Mouse (Mus musculus): ENCODE results near the gene Rps29. TPM values are rescaled to one million over a fixed set of nuclear protein-coding genes. Genes with fewer than 3 reads are reported as not detected.

Gene Rps29
- total and polyA plus RNA-seq, 2 experiments from 2014 or later: 145 to 1,361 TPM

DNA sequence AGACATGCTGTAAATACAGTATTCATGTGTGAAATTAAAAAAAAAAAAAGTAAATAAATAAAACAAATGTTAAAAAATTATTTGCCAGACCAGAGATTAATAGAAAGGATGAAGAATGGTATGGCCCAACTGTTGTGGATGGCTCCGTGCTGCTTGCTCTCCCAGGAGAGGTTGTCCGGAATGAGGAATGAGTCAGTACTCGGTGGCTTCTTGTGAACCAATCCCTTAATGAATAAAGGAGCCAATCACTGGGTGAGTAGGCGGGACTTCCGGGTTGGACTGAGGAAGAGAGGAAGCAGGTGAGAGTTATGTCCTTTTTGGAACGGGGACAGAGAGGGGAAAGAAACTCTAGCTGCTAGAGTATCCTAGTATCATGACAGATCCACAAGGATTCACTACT is 39.1 kb downstream of the Rps29 start:
- Histone ChIP-seq H3K4me2 (ENCODE audit: low read depth, low read length, poor library complexity, severe bottlenecking) (no peak overlapping the region), H3K36me3 (ENCODE audit: insufficient read depth, low read length) (no peaks in the 10 kb centered on the region), H3K27me3 (ENCODE audit: insufficient read depth, low read length) (no peaks in the 10 kb centered on the region), H3K27ac (ENCODE audit: low read depth, low read length) (no peak overlapping the region), H3K9me3 (ENCODE audit: low read length) (no peaks in the 10 kb centered on the region), H3K9ac (replicated peaks; ENCODE audit: low read length, poor library complexity, severe bottlenecking) (no peak overlapping the region), H3K4me3 (ENCODE audit: low read depth, low read length) (no peak overlapping the region), H3K4me1 (ENCODE audit: insufficient read depth, low read length) (no peaks in the 10 kb centered on the region)
- TF ChIP-seq CTCF (IDR thresholded peaks at IDR 0.05): no peak
- ATAC-seq (ENCODE audit: low FRiP score) (no peak), DNase-seq (ENCODE audit: low spot score) (no peak)
- WGBS: 92% methylated on average over 6 of the region's 6 CpGs

Small RNAs within 50 kb of the gene (microRNA-seq; reads per million reads assigned to microRNA genes)
- gene Gm47287 (ENCODE audit: borderline number of aligned reads): not detected
- 1.3 reads per million for gene Gm47295 (ENCODE audit: borderline number of aligned reads)

Other genes with a start within 250 kb of the Rps29 start
- gene Lrr1, start 9.6 kb upstream of the Rps29 start, total RNA-seq (2014; rRNA removed): 0.24 and 1.6 TPM in 2 replicates
- gene Lrr1, start 9.6 kb upstream of the Rps29 start, polyA plus RNA-seq (2015; fragmentation: Nextera tagmentation; extraction: Ambion mirVana): 1.2 and 1.3 TPM in 2 replicates
- 117 and 148 TPM in 2 replicates for gene Rpl36al, start 24.9 kb upstream of the Rps29 start, total RNA-seq (2014; rRNA removed)
- 352 and 392 TPM in 2 replicates for gene Rpl36al, start 24.9 kb upstream of the Rps29 start, polyA plus RNA-seq (2015; fragmentation: Nextera tagmentation; extraction: Ambion mirVana)
- 54.6 and 59.0 TPM in 2 replicates for gene Mgat2, start 25.0 kb upstream of the Rps29 start, total RNA-seq (2014; rRNA removed)
- gene Mgat2, start 25.0 kb upstream of the Rps29 start, polyA plus RNA-seq (2015; fragmentation: Nextera tagmentation; extraction: Ambion mirVana): 41.5 and 41.9 TPM in 2 replicates
- 0.38 and 4.0 TPM in 2 replicates for gene Gm49383, start 37.9 kb upstream of the Rps29 start, total RNA-seq (2014; rRNA removed)
- gene Gm49383, start 37.9 kb upstream of the Rps29 start, polyA plus RNA-seq (2015; fragmentation: Nextera tagmentation; extraction: Ambion mirVana): 5.3 and 5.4 TPM in 2 replicates
- 5.0 and 6.1 TPM in 2 replicates for gene Dnaaf2, start 39.2 kb upstream of the Rps29 start, total RNA-seq (2014; rRNA removed)
- 8.0 and 9.4 TPM in 2 replicates for gene Dnaaf2, start 39.2 kb upstream of the Rps29 start, polyA plus RNA-seq (2015; fragmentation: Nextera tagmentation; extraction: Ambion mirVana)
- 1.2 TPM in 1 of 2 replicates, not detected in the other for gene Gm49384, start 45.1 kb upstream of the Rps29 start, total RNA-seq (2014; rRNA removed)
- gene Gm49384, start 45.1 kb upstream of the Rps29 start, polyA plus RNA-seq (2015; fragmentation: Nextera tagmentation; extraction: Ambion mirVana): 2.5 and 2.9 TPM in 2 replicates
- gene Pole2, start 69.0 kb upstream of the Rps29 start, total RNA-seq (2014; rRNA removed): 2.4 and 3.6 TPM in 2 replicates
- gene Pole2, start 69.0 kb upstream of the Rps29 start, polyA plus RNA-seq (2015; fragmentation: Nextera tagmentation; extraction: Ambion mirVana): 1.4 TPM in 2 replicates
- 8.5 TPM in 2 replicates for gene Klhdc1, start 82.0 kb upstream of the Rps29 start, total RNA-seq (2014; rRNA removed)
- 18.1 and 25.6 TPM in 2 replicates for gene Klhdc1, start 82.0 kb upstream of the Rps29 start, polyA plus RNA-seq (2015; fragmentation: Nextera tagmentation; extraction: Ambion mirVana)
- gene Klhdc2, start 137.5 kb upstream of the Rps29 start, total RNA-seq (2014; rRNA removed): 303 and 373 TPM in 2 replicates
- 259 and 266 TPM in 2 replicates for gene Klhdc2, start 137.5 kb upstream of the Rps29 start, polyA plus RNA-seq (2015; fragmentation: Nextera tagmentation; extraction: Ambion mirVana)
- 24.0 and 40.8 TPM in 2 replicates for gene Nemf, start 198.0 kb upstream of the Rps29 start, total RNA-seq (2014; rRNA removed)
- 63.9 and 69.6 TPM in 2 replicates for gene Nemf, start 198.0 kb upstream of the Rps29 start, polyA plus RNA-seq (2015; fragmentation: Nextera tagmentation; extraction: Ambion mirVana)
- gene Arf6, start 213.0 kb upstream of the Rps29 start, total RNA-seq (2014; rRNA removed): 122 TPM in 2 replicates
- gene Arf6, start 213.0 kb upstream of the Rps29 start, polyA plus RNA-seq (2015; fragmentation: Nextera tagmentation; extraction: Ambion mirVana): 34.9 and 42.0 TPM in 2 replicates
- gene Gm9887, start 213.3 kb upstream of the Rps29 start, total RNA-seq (2014; rRNA removed): not detected in 2 replicates
- gene Gm9887, start 213.3 kb upstream of the Rps29 start, polyA plus RNA-seq (2015; fragmentation: Nextera tagmentation; extraction: Ambion mirVana): 0.90 and 1.0 TPM in 2 replicates